Mouse (Mus musculus) intestine, embryonic 14.5 days (tissue): ENCODE measurements around the gene Ctnnal1. TPM values are rescaled to one million over a fixed set of nuclear protein-coding genes. Genes with fewer than 3 reads are reported as not detected.

Source experiments
- ATAC-seq: fragments of 200-750 bp; cut with Nextera tagmentation; replicated peaks from 2 replicates; pipeline ENCODE4 v1.8.0; 2017; ENCODE audit warnings: low read depth, moderate number of reproducible peaks, moderate TSS enrichment, moderate library complexity; ENCODE audit not compliant: low FRiP score, low TSS enrichment
- DNase-seq: peaks from one replicate; pipeline ENCODE4 v3.0.0-alpha.2; 2018; ENCODE audit warnings: low spot score
- H3K27ac ChIP-seq: fragments of 300-500 bp; sonication (generic); 2 replicates; pipeline ENCODE4 v1.5.1; 2014; ENCODE audit warnings: low read depth, mild to moderate bottlenecking, control low read depth
- H3K27me3 ChIP-seq: fragments of 300-500 bp; sonication (generic); replicated peaks from 2 replicates; pipeline ENCODE4 v1.6.1; 2014; ENCODE audit warnings: low read length, control low read depth; ENCODE audit not compliant: control insufficient read depth, insufficient read depth
- H3K36me3 ChIP-seq: fragments of 300-500 bp; sonication (generic); 2 replicates; pipeline ENCODE4 v1.6.1; 2014; ENCODE audit warnings: low read length, control low read depth; ENCODE audit not compliant: control insufficient read depth, insufficient read depth
- H3K4me1 ChIP-seq: fragments of 300-500 bp; sonication (generic); replicated peaks from 2 replicates; pipeline ENCODE4 v1.6.1; 2014; ENCODE audit warnings: low read length, control low read depth, mixed read lengths; ENCODE audit not compliant: control insufficient read depth, insufficient read depth
- H3K4me2 ChIP-seq: fragments of 300-500 bp; sonication (generic); 2 replicates; pipeline ENCODE4 v1.6.1; 2014; ENCODE audit warnings: low read length
- H3K4me3 ChIP-seq: fragments of 300-500 bp; sonication (generic); 2 replicates; pipeline ENCODE4 v1.5.1; 2014; ENCODE audit warnings: low read depth, low read length, control low read depth, mixed read lengths
- H3K9ac ChIP-seq: fragments of 300-500 bp; sonication (generic); 2 replicates; pipeline ENCODE4 v1.6.1; 2014; ENCODE audit warnings: mild to moderate bottlenecking, low read length
- H3K9me3 ChIP-seq: fragments of 300-500 bp; sonication (generic); 2 replicates; pipeline ENCODE4 v1.6.1; 2016; ENCODE audit warnings: low read length, control low read depth; ENCODE audit not compliant: control insufficient read depth
- WGBS: fragments of 180-500 bp; shearing (Covaris S2); extraction: QIAGEN DNeasy Blood & Tissue Kit; methylation state at CpG from one replicate; pipeline ENCODE4 v1.1.7; 2014; 5-methylcytosine and 5-hydroxymethylcytosine counted together
- polyA plus RNA-seq: library from polyadenylated mRNA; unstranded; fragments of >200 nt; fragmentation: Nextera tagmentation; extraction: Ambion mirVana; gene quantifications from 2 replicates; pipeline ENCODE4 v1.2.1, GENCODE M21; 2014

The Ctnnal1 gene
- polyA plus RNA-seq, 1 experiment from 2014 or later, result 30.4 TPM

- 0 out of 2 replicates have a peak overlapping the region, but pooled peaks have one; percentile 43 for H3K27ac ChIP-seq
Observed at GRCm38 (mm10) chr4:56850724-56851123, 14.3 kb downstream of the Ctnnal1 start.

DNA sequence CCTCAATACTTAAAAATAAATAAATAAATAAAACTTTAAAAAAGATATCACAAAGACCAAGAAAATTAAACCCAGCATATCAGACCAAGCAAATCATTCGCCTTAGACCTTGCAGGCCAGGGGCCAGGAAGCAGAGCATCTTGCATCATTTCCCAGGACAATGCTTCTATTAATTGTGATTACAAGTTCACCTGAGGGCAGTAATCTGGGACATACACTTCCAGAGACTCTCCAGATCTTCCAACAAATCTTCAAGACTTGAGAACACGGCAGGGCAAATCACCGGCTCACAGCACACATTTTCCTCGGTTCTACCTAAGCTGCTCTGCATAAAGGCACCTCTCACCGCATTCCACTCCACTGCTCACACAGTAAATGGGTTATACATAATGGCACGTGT lies 16.9 kb downstream of the Ctnnal1 start:
- no peak for DNase-seq

More at GRCm38 (mm10) chr4:56850724-56851123, 14.3 kb downstream of the Ctnnal1 start:
- Histone ChIP-seq H3K36me3 (no peaks in the 10 kb centered on the region), H3K9me3 (no peaks in the 10 kb centered on the region), H3K4me3 (no peak overlapping the region), H3K4me2 (no peak overlapping the region), H3K9ac (no peak overlapping the region), H3K4me1 (0 out of 2 replicates have a peak, but pooled peaks cover 5% of the 10 kb centered on the region), H3K27me3 (no peaks in the 10 kb centered on the region)
- ATAC-seq (no peak), DNase-seq (peak; percentile 51)
- WGBS, result 17% methylated on average over 6 of the region's 6 CpGs

DNA sequence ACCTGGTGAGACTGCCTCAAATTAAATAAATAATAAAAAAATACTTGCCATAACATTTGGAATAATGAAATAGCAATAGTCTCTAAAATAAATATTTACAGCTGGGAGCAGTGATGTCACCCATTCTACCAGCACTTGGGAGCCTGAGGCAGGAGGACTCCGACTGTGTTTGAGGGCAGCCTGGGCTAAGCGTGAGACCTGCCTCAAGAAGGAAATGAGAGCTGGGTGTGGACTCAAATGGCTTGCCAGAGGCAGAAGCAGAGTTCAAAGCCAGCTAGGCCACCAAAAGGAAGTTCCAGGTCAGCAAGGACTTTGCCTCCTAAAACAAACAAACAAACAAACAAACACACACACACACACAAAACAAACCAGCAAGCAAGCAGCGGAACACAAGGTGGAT lies 17.6 kb downstream of the Ctnnal1 start:
- peaks cover 6% of the 10 kb centered on the region; the same call in 1 of the 2 replicates for H3K36me3 ChIP-seq
- peaks cover 4% of the 10 kb centered on the region; the same call in 1 of the 2 replicates for H3K9me3 ChIP-seq
- H3K4me1 ChIP-seq, result 0 out of 2 replicates have a peak, but pooled peaks cover 5% of the 10 kb centered on the region
- ATAC-seq (no peak), DNase-seq (no peak)
- no peak overlapping the region for H3K27ac ChIP-seq
- H3K4me2 ChIP-seq, result no peak overlapping the region
- no peak overlapping the region for H3K9ac ChIP-seq
- H3K4me3 ChIP-seq, result no peak overlapping the region
- no peaks in the 10 kb centered on the region for H3K27me3 ChIP-seq
- 86% methylated on average over 3 of the region's 3 CpGs for WGBS

More for the DNA sequence above, 16.9 kb downstream of the Ctnnal1 start:
- Histone ChIP-seq H3K4me1 (0 out of 2 replicates have a peak, but pooled peaks cover 5% of the 10 kb centered on the region), H3K36me3 (peaks cover 6% of the 10 kb centered on the region; the same call in 1 of the 2 replicates), H3K4me3 (no peak overlapping the region), H3K27me3 (no peaks in the 10 kb centered on the region), H3K4me2 (no peak overlapping the region), H3K9me3 (peaks cover 4% of the 10 kb centered on the region; the same call in 1 of the 2 replicates), H3K27ac (no peak overlapping the region), H3K9ac (no peak overlapping the region)
- no peak for ATAC-seq
- 90% methylated on average over 6 of the region's 6 CpGs for WGBS

DNA sequence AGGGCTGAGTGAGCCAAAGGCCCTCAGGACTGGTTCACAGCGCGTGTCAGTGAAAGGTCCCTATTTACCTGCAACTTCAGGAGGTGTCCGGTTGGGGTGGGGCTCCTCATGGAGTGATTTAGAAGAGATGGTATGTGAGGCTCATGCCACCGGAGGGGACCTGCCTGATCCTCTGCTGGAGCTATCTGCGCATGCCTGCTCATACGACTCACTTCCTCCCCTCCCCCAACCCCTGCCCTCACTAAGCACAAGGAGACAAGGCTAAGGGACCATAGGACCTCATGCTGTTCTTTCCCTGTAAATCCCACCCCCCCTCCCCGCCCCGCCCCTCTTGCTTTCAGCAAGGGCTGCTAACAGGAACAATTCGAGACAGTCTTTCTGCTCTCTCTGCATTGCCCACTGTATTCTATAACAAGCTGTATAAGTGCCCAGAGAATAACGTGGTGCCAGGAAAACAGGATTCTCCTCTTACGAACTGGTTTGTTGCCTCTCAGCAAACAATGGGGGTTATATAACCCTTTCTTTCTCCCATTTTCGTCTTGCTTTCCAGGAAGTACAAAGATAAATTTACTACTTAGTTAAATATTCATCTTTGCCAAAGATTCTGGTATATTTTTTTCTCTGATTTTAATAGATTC lies 19.0 kb downstream of the Ctnnal1 start:
- Histone ChIP-seq H3K4me2 (no peak overlapping the region), H3K4me3 (no peak overlapping the region), H3K27ac (no peak overlapping the region), H3K4me1 (0 out of 2 replicates have a peak, but pooled peaks cover 5% of the 10 kb centered on the region), H3K9me3 (peaks cover 4% of the 10 kb centered on the region; the same call in 1 of the 2 replicates), H3K36me3 (peaks cover 9% of the 10 kb centered on the region; the same call in 1 of the 2 replicates), H3K27me3 (no peaks in the 10 kb centered on the region), H3K9ac (no peak overlapping the region)
- DNase-seq (no peak), ATAC-seq (peak; percentile 47; the same call in 1 of the 2 replicates)
- WGBS, result 62% methylated on average over 12 of the region's 12 CpGs

- no peak overlapping the region for H3K27ac ChIP-seq
- ATAC-seq (no peak), DNase-seq (no peak)
- 93% methylated on average over 4 of the region's 4 CpGs for WGBS
- H3K9me3 ChIP-seq, result peaks cover 4% of the 10 kb centered on the region; the same call in 1 of the 2 replicates
- H3K4me3 ChIP-seq, result no peak overlapping the region
- no peak overlapping the region for H3K4me2 ChIP-seq
- no peak overlapping the region for H3K9ac ChIP-seq
- H3K27me3 ChIP-seq, result no peaks in the 10 kb centered on the region
- no peaks in the 10 kb centered on the region for H3K4me1 ChIP-seq
- peaks cover 9% of the 10 kb centered on the region; the same call in 1 of the 2 replicates for H3K36me3 ChIP-seq
Observed at GRCm38 (mm10) chr4:56844911-56845310, 20.1 kb downstream of the Ctnnal1 start.

GRCm38 (mm10) chr4:56843963-56844362 lies 21.0 kb downstream of the Ctnnal1 start:
- no peaks in the 10 kb centered on the region for H3K4me1 ChIP-seq
- DNase-seq (no peak), ATAC-seq (no peak)
- peaks cover 9% of the 10 kb centered on the region; the same call in 1 of the 2 replicates for H3K36me3 ChIP-seq
- no peak overlapping the region for H3K9ac ChIP-seq
- H3K9me3 ChIP-seq, result peaks cover 4% of the 10 kb centered on the region; the same call in 1 of the 2 replicates
- 88% methylated on average over 2 of the region's 2 CpGs for WGBS
- no peak overlapping the region for H3K4me3 ChIP-seq
- no peak overlapping the region for H3K27ac ChIP-seq
- H3K27me3 ChIP-seq, result no peaks in the 10 kb centered on the region
- H3K4me2 ChIP-seq, result no peak overlapping the region

- Histone ChIP-seq H3K27ac (no peak overlapping the region), H3K36me3 (peaks cover 11% of the 10 kb centered on the region)
- ATAC-seq, result no peak
Observed at GRCm38 (mm10) chr4:56842501-56842900, 22.5 kb downstream of the Ctnnal1 start.

GRCm38 (mm10) chr4:56840297-56840696 lies 24.7 kb downstream of the Ctnnal1 start:
- no peak overlapping the region for H3K4me2 ChIP-seq
- WGBS, result 66% methylated on average over 3 of the region's 3 CpGs
- ATAC-seq (no peak), DNase-seq (no peak)
- no peak overlapping the region for H3K27ac ChIP-seq
- H3K4me1 ChIP-seq, result no peaks in the 10 kb centered on the region
- peaks cover 4% of the 10 kb centered on the region; the same call in 1 of the 2 replicates for H3K9me3 ChIP-seq
- H3K9ac ChIP-seq, result no peak overlapping the region
- H3K27me3 ChIP-seq, result no peaks in the 10 kb centered on the region
- H3K36me3 ChIP-seq, result peaks cover 13% of the 10 kb centered on the region
- no peak overlapping the region for H3K4me3 ChIP-seq

More at GRCm38 (mm10) chr4:56842501-56842900, 22.5 kb downstream of the Ctnnal1 start:
- no peak for DNase-seq
- Histone ChIP-seq H3K9ac (no peak overlapping the region), H3K4me2 (no peak overlapping the region), H3K9me3 (peaks cover 4% of the 10 kb centered on the region; the same call in 1 of the 2 replicates), H3K4me1 (no peaks in the 10 kb centered on the region), H3K4me3 (no peak overlapping the region), H3K27me3 (no peaks in the 10 kb centered on the region)
- WGBS, result 78% methylated on average over 7 of the region's 7 CpGs
